Mouse (Mus musculus) neural tube, embryonic 14.5 days (tissue): Measurements from ENCODE around the gene Il18rap. TPM values are rescaled to one million over a fixed set of nuclear protein-coding genes. Genes with fewer than 3 reads are reported as not detected.
"Not testable (repeated sequence)": the region's sequence is repeated elsewhere in the genome, so short reads cannot be mapped to it uniquely, and the experiment has no call there.

ENCODE experiments used
- ATAC-seq: fragments of 200-750 bp; cut with Nextera tagmentation; 2 replicates; pipeline ENCODE4 v1.8.0; 2017; ENCODE audit warnings: low read depth, mild to moderate bottlenecking, moderate TSS enrichment, moderate library complexity
- H3K27ac ChIP-seq: fragments of 300-500 bp; sonication (generic); 2 replicates; pipeline ENCODE4 v1.5.1; 2014; ENCODE audit warnings: low read depth, mild to moderate bottlenecking, control low read depth, low read length, moderate library complexity, mixed read lengths
- H3K27me3 ChIP-seq: fragments of 300-500 bp; sonication (generic); 2 replicates; pipeline ENCODE4 v1.6.1; 2014; ENCODE audit warnings: low read length; ENCODE audit not compliant: control insufficient read depth, insufficient read depth
- H3K36me3 ChIP-seq: fragments of 300-500 bp; sonication (generic); 2 replicates; pipeline ENCODE4 v1.6.1; 2014; ENCODE audit warnings: low read length, mixed read lengths; ENCODE audit not compliant: control insufficient read depth, insufficient read depth
- H3K4me1 ChIP-seq: fragments of 300-500 bp; sonication (generic); 2 replicates; pipeline ENCODE4 v1.6.1; 2014; ENCODE audit warnings: low read length; ENCODE audit not compliant: control insufficient read depth, insufficient read depth
- H3K4me2 ChIP-seq: fragments of 300-500 bp; sonication (generic); 2 replicates; pipeline ENCODE4 v1.6.1; 2014; ENCODE audit warnings: mild to moderate bottlenecking, low read depth, low read length, control low read depth
- H3K4me3 ChIP-seq: fragments of 300-500 bp; sonication (generic); 2 replicates; pipeline ENCODE4 v1.5.1; 2014; ENCODE audit warnings: low read depth, low read length, control low read depth, mixed read lengths
- H3K9ac ChIP-seq: fragments of 300-500 bp; sonication (generic); replicated peaks from 2 replicates; pipeline ENCODE4 v1.6.1; 2014; ENCODE audit warnings: low read depth, mild to moderate bottlenecking, control low read depth, low read length, mixed read lengths
- H3K9me3 ChIP-seq: fragments of 300-500 bp; sonication (generic); 2 replicates; pipeline ENCODE4 v1.6.1; 2016; ENCODE audit warnings: low read length; ENCODE audit not compliant: control insufficient read depth
- WGBS: fragments of 180-500 bp; shearing (Covaris S2); extraction: QIAGEN DNeasy Blood & Tissue Kit; methylation state at CpG from one replicate; pipeline ENCODE4 v1.1.7; 2014; 5-methylcytosine and 5-hydroxymethylcytosine counted together
- polyA plus RNA-seq: library from polyadenylated mRNA; unstranded; fragments of >200 nt; fragmentation: Nextera tagmentation; extraction: Ambion mirVana; gene quantifications from 2 replicates; pipeline ENCODE4 v1.2.1, GENCODE M21; 2014

The Il18rap gene
- polyA plus RNA-seq, 1 experiment from 2014 or later, result 0.08 TPM

DNA sequence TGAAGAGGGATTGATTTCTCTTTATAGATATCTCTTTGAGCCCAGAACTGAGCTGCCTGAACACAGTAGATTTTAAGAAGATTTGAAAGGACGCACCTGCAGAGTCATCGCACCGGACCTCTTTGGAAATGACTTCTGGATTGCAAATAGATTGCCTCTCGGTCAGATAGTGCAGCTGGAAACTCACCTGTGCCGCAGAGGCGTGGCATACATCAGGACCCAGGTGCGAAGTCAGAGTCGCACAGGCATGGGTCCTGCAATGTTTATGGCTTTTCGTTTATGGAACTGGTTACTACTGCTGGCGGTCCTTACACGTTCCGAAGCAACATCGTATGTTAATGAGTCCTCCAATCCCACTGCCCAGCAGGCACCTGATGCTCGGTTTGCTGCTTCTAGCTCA, 65.1 kb downstream of the Il18rap start:
- no peaks in the 10 kb centered on the region for H3K27me3 ChIP-seq
- no peaks in the 10 kb centered on the region for H3K9me3 ChIP-seq
- no peaks in the 10 kb centered on the region for H3K4me1 ChIP-seq
- ATAC-seq, result peak; percentile 38; the same call in 1 of the 2 replicates
- WGBS, result 71% methylated on average over 14 of the region's 14 CpGs
- H3K36me3 ChIP-seq, result no peaks in the 10 kb centered on the region
- no peak overlapping the region for H3K9ac ChIP-seq
- no peak overlapping the region for H3K4me2 ChIP-seq
- H3K4me3 ChIP-seq, result no peak overlapping the region
- no peak overlapping the region for H3K27ac ChIP-seq

DNA sequence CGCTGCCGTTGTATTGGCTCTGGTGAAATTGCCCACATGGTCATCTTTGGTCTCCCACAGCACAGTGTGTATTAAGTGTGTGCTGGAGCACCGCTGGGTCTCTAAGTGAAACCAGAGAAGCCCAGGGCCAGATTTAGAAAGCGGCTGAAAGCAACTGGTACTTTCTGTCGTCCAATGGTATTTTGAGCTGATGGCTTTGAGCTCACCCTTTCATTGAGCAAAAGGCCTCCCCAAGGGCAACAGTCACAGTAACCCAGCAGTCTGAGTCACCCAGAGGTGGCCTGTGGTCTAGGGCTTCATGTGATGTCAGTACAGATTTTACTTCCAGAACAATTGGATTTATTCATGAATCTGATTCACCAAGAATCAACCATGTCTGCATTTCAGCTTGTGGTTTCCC, 71.6 kb downstream of the Il18rap start:
- H3K27ac ChIP-seq, result no peak overlapping the region
- no peak overlapping the region for H3K9ac ChIP-seq
- H3K4me3 ChIP-seq, result no peak overlapping the region
- H3K4me2 ChIP-seq, result no peak overlapping the region
- no peaks in the 10 kb centered on the region for H3K4me1 ChIP-seq
- no peaks in the 10 kb centered on the region for H3K9me3 ChIP-seq
- H3K27me3 ChIP-seq, result no peaks in the 10 kb centered on the region
- no peaks in the 10 kb centered on the region for H3K36me3 ChIP-seq
- WGBS, result 89% methylated on average over 5 of the region's 5 CpGs
- no peak for ATAC-seq

DNA sequence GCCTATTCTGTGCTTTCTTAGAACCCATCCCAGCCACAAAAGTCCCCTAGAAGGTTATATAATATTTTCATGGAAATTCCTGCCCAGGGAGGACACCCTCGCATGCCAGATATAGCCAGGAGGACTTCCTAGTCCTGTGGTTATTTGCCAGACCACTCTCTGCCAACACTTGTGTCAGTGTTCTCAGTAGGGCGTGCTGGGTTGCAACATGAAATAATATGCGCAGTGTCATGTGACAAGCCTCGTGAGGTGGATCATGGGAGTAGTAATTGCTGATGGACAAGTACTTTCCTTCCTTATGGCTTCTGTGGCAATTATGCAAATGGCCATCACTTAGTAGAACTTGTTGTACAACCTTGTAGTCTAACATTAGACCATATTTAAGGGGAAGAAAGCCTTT, 75.8 kb downstream of the Il18rap start:
- no peaks in the 10 kb centered on the region for H3K36me3 ChIP-seq
- H3K9me3 ChIP-seq, result no peaks in the 10 kb centered on the region
- H3K4me2 ChIP-seq, result no peak overlapping the region
- H3K9ac ChIP-seq, result no peak overlapping the region
- ATAC-seq, result no peak
- WGBS, result 90% methylated on average over 4 of the region's 4 CpGs
- no peaks in the 10 kb centered on the region for H3K4me1 ChIP-seq
- H3K27me3 ChIP-seq, result no peaks in the 10 kb centered on the region
- H3K4me3 ChIP-seq, result no peak overlapping the region
- no peak overlapping the region for H3K27ac ChIP-seq

DNA sequence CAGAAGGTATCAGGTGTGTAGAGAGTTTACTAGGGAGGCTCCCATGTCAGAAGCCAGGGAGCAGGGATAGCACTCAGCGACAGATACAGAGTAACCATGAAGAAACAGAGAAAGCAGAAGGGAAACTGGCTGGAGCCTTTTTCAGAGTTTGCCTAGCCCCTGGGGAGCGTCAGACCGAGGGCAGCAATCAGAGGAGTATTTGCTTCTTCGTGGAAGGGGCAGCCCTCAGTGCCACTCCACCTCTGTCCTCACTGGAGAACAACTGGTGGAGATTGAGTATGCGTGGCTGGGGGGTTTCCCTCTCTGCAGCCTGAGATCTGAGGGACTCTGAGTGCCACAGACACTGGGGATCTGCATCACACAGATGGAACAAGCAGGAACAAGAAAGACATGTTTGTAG, 82.7 kb downstream of the Il18rap start:
- no peaks in the 10 kb centered on the region for H3K9me3 ChIP-seq
- H3K36me3 ChIP-seq, result no peaks in the 10 kb centered on the region
- no peaks in the 10 kb centered on the region for H3K4me1 ChIP-seq
- 74% methylated on average over 5 of the region's 5 CpGs for WGBS
- no peak overlapping the region for H3K9ac ChIP-seq
- no peak for ATAC-seq
- H3K4me2 ChIP-seq, result no peak overlapping the region
- H3K4me3 ChIP-seq, result no peak overlapping the region
- no peaks in the 10 kb centered on the region for H3K27me3 ChIP-seq
- no peak overlapping the region for H3K27ac ChIP-seq

DNA sequence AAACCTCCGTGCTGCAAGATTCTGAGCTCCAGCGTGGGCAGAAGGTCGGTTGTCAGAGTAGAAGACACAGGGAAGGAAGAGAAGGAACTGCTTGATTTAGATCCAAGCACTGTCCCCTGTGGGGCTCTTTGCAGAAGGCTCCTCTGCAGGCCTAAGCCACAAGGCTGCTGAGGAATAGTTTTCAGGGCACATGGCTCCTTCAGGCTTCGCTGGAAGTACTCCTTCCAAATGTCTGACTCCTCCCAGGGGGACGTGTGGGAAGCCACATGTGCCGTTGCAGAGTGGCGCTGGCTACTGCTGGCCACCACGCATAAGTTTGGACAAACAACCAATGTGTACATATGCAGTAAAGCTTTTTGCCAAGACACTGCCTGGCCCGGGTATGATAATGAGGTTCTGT, 84.5 kb downstream of the Il18rap start:
- not testable (repeated sequence) for H3K9me3 ChIP-seq, H3K4me3 ChIP-seq, H3K36me3 ChIP-seq, H3K9ac ChIP-seq, ATAC-seq, H3K27ac ChIP-seq, H3K4me2 ChIP-seq, H3K27me3 ChIP-seq, H3K4me1 ChIP-seq
- WGBS, result 95% methylated on average over 9 of the region's 9 CpGs

DNA sequence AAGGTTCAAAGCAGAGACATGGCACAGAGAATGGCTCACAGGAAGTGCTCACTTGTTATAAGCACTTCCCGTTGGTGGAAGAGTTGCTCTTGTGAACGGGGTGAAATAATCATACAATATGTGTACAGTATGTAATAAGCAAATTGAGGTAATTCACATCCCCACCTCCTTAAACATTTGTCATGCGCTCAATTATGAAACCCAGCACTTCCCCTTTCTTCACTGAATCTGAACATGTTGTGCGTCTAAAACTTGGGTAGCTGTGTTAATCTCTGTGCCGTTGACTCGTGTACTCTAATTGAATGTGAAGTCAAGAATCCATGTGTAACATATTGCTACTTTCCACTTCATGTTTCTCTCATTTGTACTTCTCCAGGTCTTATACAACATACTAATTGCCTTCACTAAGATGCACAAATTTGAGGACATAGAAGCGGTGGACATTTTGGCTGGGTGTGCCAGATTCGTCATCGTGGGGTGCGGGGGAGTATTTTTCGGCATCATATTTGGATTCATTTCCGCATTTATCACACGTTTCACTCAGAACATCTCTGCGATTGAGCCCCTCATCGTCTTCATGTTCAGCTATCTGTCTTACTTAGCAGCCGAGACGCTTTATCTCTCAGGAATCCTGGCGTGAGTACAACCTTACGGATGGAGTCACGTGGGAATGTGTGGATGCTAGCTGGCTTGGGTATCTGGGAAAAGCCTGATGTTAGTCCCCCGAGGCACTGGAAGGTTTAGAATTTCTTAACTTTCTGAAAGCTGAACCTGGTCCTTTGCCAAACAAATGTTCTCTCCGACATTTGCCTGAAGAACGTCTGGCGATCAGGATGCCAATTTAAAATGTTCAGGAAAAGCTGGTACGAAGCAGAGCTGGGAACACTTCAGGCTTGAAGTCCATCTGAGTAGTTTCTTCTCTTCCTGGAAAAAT, 85.5 kb downstream of the Il18rap start:
- Histone ChIP-seq H3K4me2 (no peak overlapping the region), H3K27ac (no peak overlapping the region), H3K9me3 (no peaks in the 10 kb centered on the region), H3K4me3 (no peak overlapping the region), H3K9ac (no peak overlapping the region), H3K36me3 (no peaks in the 10 kb centered on the region), H3K27me3 (no peaks in the 10 kb centered on the region), H3K4me1 (no peaks in the 10 kb centered on the region)
- 93% methylated on average over 25 of the region's 25 CpGs for WGBS
- no peak for ATAC-seq

Other genes with a start within 250 kb of the Il18rap start
- 0.52 and 1.4 TPM in 2 replicates for gene Il1rl2, start 190.8 kb upstream of the Il18rap start, polyA plus RNA-seq
- 0.06 TPM in 1 of 2 replicates, not detected in the other for gene Il1rl1, start 85.8 kb upstream of the Il18rap start, polyA plus RNA-seq
- not detected in 2 replicates for gene Il18r1, start 49.8 kb upstream of the Il18rap start, polyA plus RNA-seq
- not detected in 2 replicates for gene Slc9a4, start 64.7 kb downstream of the Il18rap start, polyA plus RNA-seq
- gene Slc9a2, start 165.2 kb downstream of the Il18rap start, polyA plus RNA-seq, result 0.15 and 0.16 TPM in 2 replicates